Mouse (Mus musculus): ENCODE results near the gene Gm11213. TPM values are rescaled to one million over a fixed set of nuclear protein-coding genes. Genes with fewer than 3 reads are reported as not detected.

The Gm11213 gene
- polyA plus RNA-seq, 1 experiment from 2014 or later = not detected

GRCm38 (mm10) chr4:63579649-63580048 is 25.4 kb downstream of the Gm11213 start:
- whole genome bisulfite sequencing = 84% methylated on average over 14 of the region's 14 CpGs
- no peak overlapping the region for H3K4me3 ChIP-seq (replicated peaks)
- no peak overlapping the region for H3K27ac ChIP-seq (replicated peaks)
- no peaks in the 10 kb centered on the region for H3K36me3 ChIP-seq
- no peaks in the 10 kb centered on the region for H3K27me3 ChIP-seq (replicated peaks)
- peaks cover 6% of the 10 kb centered on the region; the same call in 1 of the 2 replicates for H3K4me1 ChIP-seq
- no peak for ATAC-seq (ENCODE audit: low FRiP score)
- H3K4me2 ChIP-seq = no peak overlapping the region
- no peaks in the 10 kb centered on the region for H3K9me3 ChIP-seq (replicated peaks)
- H3K9ac ChIP-seq (replicated peaks) = no peak overlapping the region

- Histone ChIP-seq H3K27me3 (replicated peaks) (no peaks in the 10 kb centered on the region), H3K9ac (replicated peaks) (no peak overlapping the region), H3K9me3 (replicated peaks) (no peaks in the 10 kb centered on the region), H3K36me3 (no peaks in the 10 kb centered on the region), H3K27ac (replicated peaks) (no peak overlapping the region), H3K4me3 (replicated peaks) (no peak overlapping the region), H3K4me2 (no peak overlapping the region), H3K4me1 (peaks cover 12% of the 10 kb centered on the region)
- WGBS = 93% methylated on average over 5 of the region's 5 CpGs
- ATAC-seq (ENCODE audit: low FRiP score) = no peak
Measured at GRCm38 (mm10) chr4:63572621-63573020, 32.4 kb downstream of the Gm11213 start.

GRCm38 (mm10) chr4:63570208-63570781 is 34.8 kb downstream of the Gm11213 start:
- 23% methylated on average over 7 of the region's 7 CpGs for WGBS
- Histone ChIP-seq H3K36me3 (no peaks in the 10 kb centered on the region), H3K4me1 (peaks cover 12% of the 10 kb centered on the region), H3K9me3 (replicated peaks) (no peaks in the 10 kb centered on the region), H3K27ac (replicated peaks) (no peak overlapping the region), H3K4me2 (no peak overlapping the region), H3K9ac (replicated peaks) (no peak overlapping the region), H3K27me3 (replicated peaks) (no peaks in the 10 kb centered on the region), H3K4me3 (replicated peaks) (no peak overlapping the region)
- ATAC-seq (ENCODE audit: low FRiP score) = no peak

- H3K9me3 ChIP-seq (replicated peaks) = no peaks in the 10 kb centered on the region
- peaks cover 12% of the 10 kb centered on the region for H3K4me1 ChIP-seq
- no peak overlapping the region for H3K27ac ChIP-seq (replicated peaks)
- H3K9ac ChIP-seq (replicated peaks) = no peak overlapping the region
- ATAC-seq (ENCODE audit: low FRiP score) = no peak
- 90% methylated on average over 8 of the region's 8 CpGs for WGBS
- no peaks in the 10 kb centered on the region for H3K27me3 ChIP-seq (replicated peaks)
- H3K36me3 ChIP-seq = no peaks in the 10 kb centered on the region
- no peak overlapping the region for H3K4me3 ChIP-seq (replicated peaks)
- H3K4me2 ChIP-seq = no peak overlapping the region
Measured at GRCm38 (mm10) chr4:63569322-63569721, 35.7 kb downstream of the Gm11213 start.

- WGBS = 90% methylated on average over 8 of the region's 10 CpGs
- H3K9ac ChIP-seq (replicated peaks) = no peak overlapping the region
- H3K27ac ChIP-seq (replicated peaks) = no peak overlapping the region
- no peaks in the 10 kb centered on the region for H3K9me3 ChIP-seq (replicated peaks)
- H3K4me1 ChIP-seq = peaks cover 12% of the 10 kb centered on the region
- H3K4me3 ChIP-seq (replicated peaks) = no peak overlapping the region
- no peak for ATAC-seq (ENCODE audit: low FRiP score)
- H3K27me3 ChIP-seq (replicated peaks) = no peaks in the 10 kb centered on the region
- H3K4me2 ChIP-seq = no peak overlapping the region
- no peaks in the 10 kb centered on the region for H3K36me3 ChIP-seq
Measured at GRCm38 (mm10) chr4:63567712-63568390, 37.2 kb downstream of the Gm11213 start.

- Histone ChIP-seq H3K27me3 (replicated peaks) (no peaks in the 10 kb centered on the region), H3K9me3 (replicated peaks) (no peaks in the 10 kb centered on the region), H3K4me2 (no peak overlapping the region), H3K36me3 (no peaks in the 10 kb centered on the region), H3K9ac (replicated peaks) (no peak overlapping the region), H3K4me1 (peaks cover 18% of the 10 kb centered on the region), H3K4me3 (replicated peaks) (no peak overlapping the region), H3K27ac (replicated peaks) (no peak overlapping the region)
- ATAC-seq (ENCODE audit: low FRiP score) = no peak
- WGBS = 87% methylated on average over 4 of the region's 4 CpGs
Measured at GRCm38 (mm10) chr4:63562742-63563141, 42.3 kb downstream of the Gm11213 start.

GRCm38 (mm10) chr4:63561861-63562675 is 43.0 kb downstream of the Gm11213 start:
- H3K27me3 ChIP-seq (replicated peaks) = 0 out of 2 replicates have a peak, but pooled peaks cover 3% of the 10 kb centered on the region
- H3K27ac ChIP-seq (replicated peaks) = no peak overlapping the region
- no peaks in the 10 kb centered on the region for H3K9me3 ChIP-seq (replicated peaks)
- WGBS = 85% methylated on average over 7 of the region's 7 CpGs
- H3K36me3 ChIP-seq = no peaks in the 10 kb centered on the region
- ATAC-seq (ENCODE audit: low FRiP score) = no peak
- no peak overlapping the region for H3K4me3 ChIP-seq (replicated peaks)
- H3K4me1 ChIP-seq = peaks cover 21% of the 10 kb centered on the region
- H3K4me2 ChIP-seq = no peak overlapping the region
- H3K9ac ChIP-seq (replicated peaks) = no peak overlapping the region

GRCm38 (mm10) chr4:63560079-63560478 is 45.0 kb downstream of the Gm11213 start:
- ATAC-seq (ENCODE audit: low FRiP score) = no peak
- Histone ChIP-seq H3K9ac (replicated peaks) (no peak overlapping the region), H3K4me1 (peaks cover 21% of the 10 kb centered on the region), H3K9me3 (replicated peaks) (no peaks in the 10 kb centered on the region), H3K27me3 (replicated peaks) (0 out of 2 replicates have a peak, but pooled peaks cover 3% of the 10 kb centered on the region), H3K27ac (replicated peaks) (no peak overlapping the region), H3K4me3 (replicated peaks) (no peak overlapping the region), H3K4me2 (no peak overlapping the region), H3K36me3 (no peaks in the 10 kb centered on the region)
- 68% methylated on average over 8 of the region's 8 CpGs for WGBS

GRCm38 (mm10) chr4:63559127-63559697 is 45.8 kb downstream of the Gm11213 start:
- H3K4me1 ChIP-seq = peaks cover 21% of the 10 kb centered on the region
- H3K9me3 ChIP-seq (replicated peaks) = no peaks in the 10 kb centered on the region
- no peaks in the 10 kb centered on the region for H3K36me3 ChIP-seq
- peak; percentile 30 for ATAC-seq (ENCODE audit: low FRiP score)
- peak overlapping the region; percentile 83 for H3K4me2 ChIP-seq
- H3K27me3 ChIP-seq (replicated peaks) = 0 out of 2 replicates have a peak, but pooled peaks cover 3% of the 10 kb centered on the region
- peak overlapping the region; percentile 64 for H3K4me3 ChIP-seq (replicated peaks)
- no peak overlapping the region for H3K27ac ChIP-seq (replicated peaks)
- 35% methylated on average over 9 of the region's 9 CpGs for WGBS
- H3K9ac ChIP-seq (replicated peaks) = peak overlapping the region; percentile 68

GRCm38 (mm10) chr4:63558407-63559081 is 46.5 kb downstream of the Gm11213 start, which contains the start of gene Tmem268:
Gene Tmem268, plus strand, starts transcription at chr4:63558781.
- peak; percentile 81 for ATAC-seq (ENCODE audit: low FRiP score)
- H3K36me3 ChIP-seq = no peaks in the 10 kb centered on the region

More at GRCm38 (mm10) chr4:63558407-63559081, 46.5 kb downstream of the Gm11213 start, which contains the start of gene Tmem268:
- Histone ChIP-seq H3K4me3 (replicated peaks) (peak within 1 kb of the TSS; percentile 64), H3K4me2 (peak within 1 kb of the TSS; percentile 83), H3K27ac (replicated peaks) (peak within 1 kb of the TSS; percentile 51; the same call in 1 of the 2 replicates), H3K9ac (replicated peaks) (peak within 1 kb of the TSS; percentile 68), H3K27me3 (replicated peaks) (0 out of 2 replicates have a peak, but pooled peaks cover 3% of the 10 kb centered on the region), H3K4me1 (peaks cover 21% of the 10 kb centered on the region), H3K9me3 (replicated peaks) (no peaks in the 10 kb centered on the region)
- WGBS = under 1% methylated on average over 72 of the region's 81 CpGs
